Mouse (Mus musculus): Measurements from ENCODE around the gene Plac1. TPM values are rescaled to one million over a fixed set of nuclear protein-coding genes. Genes with fewer than 3 reads are reported as not detected.
A peak's percentile ranks its signal among the peaks of the same experiment; 100 is the strongest.

Gene Plac1
- total RNA-seq, 2 experiments from 2014 or later: not detected

Small RNAs within 50 kb of the gene (microRNA-seq; reads per million reads assigned to microRNA genes)
- gene Mir322 (1,174 reads per million, percentile 79 among the genes with 10 or more reads in this experiment), gene Mir351 (457 reads per million, percentile 71 among the genes with 10 or more reads in this experiment), gene Mir450-1 (not detected), gene Mir450-2 (1.5 reads per million), gene Mir450b (4.3 reads per million, percentile 12 among the genes with 10 or more reads in this experiment), gene Mir503 (38.6 reads per million, percentile 47 among the genes with 10 or more reads in this experiment), gene Mir542 (50.5 reads per million, percentile 50 among the genes with 10 or more reads in this experiment)

Other genes with a start within 250 kb of the Plac1 start
- 1 to 10 TPM; 2.8 to 4.1 TPM for gene Fam122b, start 29.7 kb upstream of the Plac1 start, total RNA-seq (2021)
- gene Fam122c, start 33.3 kb upstream of the Plac1 start, total RNA-seq (2021): not detected
- gene Mospd1, start 130.4 kb upstream of the Plac1 start, total RNA-seq (2021): 10 to 100 TPM; 12.3 to 15.9 TPM
- gene Etd, start 194.8 kb upstream of the Plac1 start, total RNA-seq (2021): not detected